Mouse (Mus musculus) kidney, postnatal 10 days (tissue): ENCODE data around the gene Ankrd11.
A peak's percentile ranks its signal among the peaks of the same experiment; 100 is the strongest.

Experiments used
- DNase-seq: peaks from one replicate; pipeline ENCODE4 v3.0.0; 2021; ENCODE audit warnings: mixed read lengths

Gene Ankrd11

GRCm38 (mm10) chr8:123004033-123004922 lies 37.8 kb downstream of the Ankrd11 start:
- DNase-seq: no peak

DNA sequence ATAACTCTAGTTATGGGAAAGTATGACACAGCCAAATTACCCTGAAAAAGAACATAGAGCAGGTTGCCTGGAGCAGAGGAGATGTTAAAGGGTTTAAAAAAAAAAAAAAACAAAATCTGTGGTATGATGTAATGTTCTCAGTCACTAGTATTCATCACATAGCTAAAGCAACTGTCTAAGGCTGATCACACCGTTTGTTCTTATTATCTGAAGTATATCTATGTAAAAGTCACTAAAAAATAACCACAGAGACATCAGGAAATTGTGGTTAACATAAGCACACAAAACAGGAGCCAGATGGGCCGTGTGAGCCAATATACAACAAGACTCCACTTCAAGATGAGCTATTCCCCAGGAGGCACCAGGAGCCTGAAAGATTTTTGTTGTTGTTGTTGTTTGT lies 41.8 kb downstream of the Ankrd11 start:
- DNase-seq: no peak

- DNase-seq: no peak
Measured at GRCm38 (mm10) chr8:122997963-122998362, 44.1 kb downstream of the Ankrd11 start.

DNA sequence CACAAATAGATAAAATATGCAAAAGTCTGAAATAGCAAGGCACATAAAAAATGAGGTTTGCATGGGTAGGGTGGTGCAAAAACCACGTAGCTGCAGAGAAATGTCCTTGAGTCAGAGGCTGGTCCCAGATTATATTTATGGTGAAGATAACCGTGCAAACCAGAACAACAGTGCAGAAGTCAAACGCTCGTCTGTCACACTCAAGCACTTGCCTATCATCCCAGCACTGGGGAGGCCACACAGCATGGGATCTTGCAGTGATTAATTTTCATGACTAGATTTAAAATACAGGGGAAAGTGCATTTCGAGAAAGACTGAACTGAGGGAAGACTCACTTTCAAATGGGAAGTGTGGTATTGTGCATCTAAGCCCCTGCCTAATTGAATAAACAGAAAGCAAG lies 48.3 kb downstream of the Ankrd11 start:
- no peak for DNase-seq

DNA sequence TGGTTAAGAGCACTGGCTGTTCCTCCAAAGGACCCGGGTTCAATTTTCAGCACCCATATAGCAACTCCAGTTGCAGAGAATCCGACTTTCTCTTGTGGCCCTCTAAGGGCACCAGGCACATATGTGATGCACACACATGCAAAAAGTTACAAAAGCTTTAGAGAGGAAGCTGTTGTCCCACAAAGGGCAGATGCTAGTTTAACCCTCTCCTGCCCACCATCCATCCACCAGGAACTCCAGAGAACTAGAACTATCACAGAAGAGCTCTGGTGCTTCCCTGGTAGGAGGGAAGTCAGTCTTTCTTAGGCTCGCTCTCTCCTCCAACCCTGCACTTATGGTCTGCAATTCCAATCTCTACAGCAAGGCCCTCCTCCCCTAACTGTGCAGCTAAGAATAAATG lies 49.0 kb downstream of the Ankrd11 start:
- no peak for DNase-seq

DNA sequence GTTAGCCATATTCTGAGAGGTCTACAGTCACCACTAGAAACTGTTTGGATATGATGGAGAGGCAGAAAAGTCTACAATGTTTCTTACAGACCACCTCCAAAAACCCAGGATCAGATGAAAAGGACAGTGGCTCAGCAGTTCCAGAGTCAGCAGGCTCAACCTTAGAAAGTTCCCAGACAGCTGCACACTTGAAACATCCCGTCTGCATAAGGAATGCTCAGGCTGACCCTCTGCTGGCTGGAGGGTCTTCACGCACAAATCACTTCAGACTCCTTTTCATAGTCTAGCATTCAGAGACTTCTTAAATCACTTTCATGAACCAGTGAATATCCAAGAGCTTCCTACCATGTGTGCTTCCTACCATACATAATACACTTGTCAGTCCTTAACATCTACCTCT lies 49.8 kb downstream of the Ankrd11 start:
- no peak for DNase-seq

- no peak for DNase-seq
Measured at GRCm38 (mm10) chr8:122991368-122991767, 50.7 kb downstream of the Ankrd11 start.

- DNase-seq: no peak
Measured at GRCm38 (mm10) chr8:122989976-122990375, 52.1 kb downstream of the Ankrd11 start.

GRCm38 (mm10) chr8:122988955-122989354 lies 53.1 kb downstream of the Ankrd11 start:
- DNase-seq: no peak

DNA sequence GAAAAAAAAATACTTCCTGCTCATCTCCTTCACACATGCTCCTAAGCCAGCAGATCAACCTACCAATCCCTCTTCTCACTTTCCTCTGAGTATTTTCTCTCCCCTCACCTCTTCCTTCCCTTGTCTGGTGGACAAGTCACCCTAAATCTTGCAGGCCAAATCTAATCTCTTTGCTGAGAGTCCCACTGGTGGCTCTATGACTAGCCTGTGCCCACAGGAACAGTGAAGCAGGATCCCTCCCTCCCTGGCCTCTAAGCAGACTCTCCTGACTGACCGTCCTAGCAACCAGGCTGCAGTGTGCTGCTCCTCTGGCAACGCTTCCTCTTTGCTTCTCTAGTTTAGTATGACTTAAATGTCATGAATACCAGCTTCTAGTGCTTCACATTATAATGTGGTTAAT lies 54.8 kb downstream of the Ankrd11 start:
- DNase-seq: no peak

DNA sequence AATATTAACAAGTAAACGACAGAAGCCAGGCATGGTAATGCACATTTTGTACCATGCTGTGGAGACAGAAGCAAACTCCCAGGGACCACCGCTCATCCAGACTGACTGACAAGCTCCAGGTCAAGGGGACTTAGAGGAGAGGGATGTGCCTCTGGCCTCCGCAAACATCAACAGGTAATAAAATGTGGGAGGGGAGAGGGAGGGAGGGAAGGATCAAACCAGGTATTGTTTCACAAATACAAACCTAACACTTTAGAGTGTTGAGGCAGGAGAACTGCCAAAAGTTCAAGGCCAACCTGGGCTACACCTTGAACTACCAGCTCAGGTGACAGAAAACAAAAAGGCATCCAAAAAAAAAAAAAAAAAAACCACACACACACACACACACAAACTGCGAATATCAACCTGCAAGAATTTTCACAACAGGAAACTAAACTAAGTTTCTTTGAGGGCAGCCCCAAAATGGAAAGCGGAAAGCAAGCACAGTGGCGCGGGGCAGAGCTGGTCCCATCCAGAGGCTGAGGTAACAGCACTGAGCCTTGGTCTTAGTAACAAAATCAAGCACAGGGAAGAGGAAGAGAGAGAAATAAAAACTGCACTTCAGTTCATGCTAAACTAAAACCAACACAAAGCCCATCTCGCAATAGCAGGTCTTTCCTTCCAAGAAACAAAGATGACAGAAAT lies 55.4 kb downstream of the Ankrd11 start:
- no peak for DNase-seq

DNA sequence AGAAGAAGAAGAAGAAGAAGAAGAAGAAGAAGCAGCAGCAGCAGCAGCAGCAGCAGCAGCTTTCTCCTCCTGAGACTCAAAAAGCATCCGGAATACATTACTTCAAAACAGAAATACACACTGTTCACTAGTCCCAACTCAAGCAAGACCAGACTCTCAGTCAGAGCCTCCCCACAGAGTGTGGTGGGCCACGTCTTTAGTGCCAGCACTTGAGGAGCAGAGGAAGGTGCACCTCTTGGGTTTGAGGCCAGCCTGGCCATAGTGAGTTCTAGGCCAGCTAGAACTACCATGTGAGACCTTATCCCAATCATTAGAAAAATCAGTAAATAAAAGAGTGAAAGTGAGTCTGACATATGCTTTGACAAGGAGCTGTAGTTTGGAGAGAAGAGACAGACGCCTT lies 57.9 kb downstream of the Ankrd11 start:
- DNase-seq: no peak

- peak; percentile 52 for DNase-seq
Measured at GRCm38 (mm10) chr8:122983178-122983942, 58.7 kb downstream of the Ankrd11 start.

DNA sequence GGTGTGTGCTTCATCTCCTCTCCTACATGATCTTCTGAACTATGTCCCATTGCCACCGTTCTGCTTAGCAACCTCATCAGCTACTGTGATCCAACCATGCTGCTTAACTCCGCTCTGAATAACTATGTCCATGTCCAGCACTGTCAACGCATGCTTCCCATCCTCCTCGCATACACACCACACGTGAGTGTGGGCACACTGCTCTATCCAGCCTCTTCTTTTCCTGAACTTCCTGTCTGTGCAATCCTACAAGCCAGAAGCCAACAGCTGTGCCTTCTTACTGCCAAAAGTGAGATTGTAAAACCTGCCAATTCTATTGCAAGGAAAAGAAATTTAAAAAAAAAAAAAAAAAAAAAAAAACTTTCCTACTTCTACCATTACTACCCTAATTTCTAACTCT lies 60.4 kb downstream of the Ankrd11 start:
- DNase-seq: no peak

- DNase-seq: no peak
Measured at GRCm38 (mm10) chr8:122979865-122980509, 62.1 kb downstream of the Ankrd11 start.

DNA sequence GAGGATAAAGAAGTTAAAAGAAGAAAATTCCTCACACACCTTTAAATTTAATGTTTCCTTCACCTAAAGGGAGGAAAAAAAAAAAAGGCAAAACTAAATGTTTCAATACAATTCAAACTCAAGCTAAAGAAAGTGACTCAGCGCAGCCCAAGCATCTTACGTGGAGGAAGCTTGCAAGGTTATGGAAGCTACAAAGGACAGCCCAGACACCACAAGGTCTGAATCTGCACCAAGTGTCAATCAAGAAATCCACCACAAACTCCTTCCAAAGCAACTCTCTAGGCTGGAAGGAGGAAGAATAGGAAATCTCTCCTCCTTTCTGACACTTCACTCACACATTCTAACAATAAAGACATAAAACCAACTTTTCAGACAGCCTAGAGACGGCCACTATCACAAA lies 62.7 kb downstream of the Ankrd11 start:
- no peak for DNase-seq

DNA sequence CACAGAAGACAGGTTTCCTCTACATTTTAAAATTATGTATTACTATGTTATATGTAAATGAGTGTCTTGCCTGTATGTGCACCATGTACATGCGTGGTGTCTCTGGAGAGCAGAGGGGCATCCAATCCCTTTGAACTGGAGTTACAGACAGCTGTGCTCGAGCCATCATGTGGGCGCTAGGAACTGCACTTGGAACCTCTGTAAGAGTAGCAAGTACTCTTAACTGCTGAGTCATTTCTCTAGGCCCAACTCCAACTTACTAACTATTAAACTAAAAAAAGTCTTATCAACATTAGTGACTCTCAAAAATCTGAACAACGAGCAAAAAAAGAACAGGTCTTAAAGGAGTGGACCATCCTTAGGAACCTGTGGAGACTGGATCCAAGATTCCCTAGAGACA lies 66.0 kb downstream of the Ankrd11 start:
- DNase-seq: no peak

DNA sequence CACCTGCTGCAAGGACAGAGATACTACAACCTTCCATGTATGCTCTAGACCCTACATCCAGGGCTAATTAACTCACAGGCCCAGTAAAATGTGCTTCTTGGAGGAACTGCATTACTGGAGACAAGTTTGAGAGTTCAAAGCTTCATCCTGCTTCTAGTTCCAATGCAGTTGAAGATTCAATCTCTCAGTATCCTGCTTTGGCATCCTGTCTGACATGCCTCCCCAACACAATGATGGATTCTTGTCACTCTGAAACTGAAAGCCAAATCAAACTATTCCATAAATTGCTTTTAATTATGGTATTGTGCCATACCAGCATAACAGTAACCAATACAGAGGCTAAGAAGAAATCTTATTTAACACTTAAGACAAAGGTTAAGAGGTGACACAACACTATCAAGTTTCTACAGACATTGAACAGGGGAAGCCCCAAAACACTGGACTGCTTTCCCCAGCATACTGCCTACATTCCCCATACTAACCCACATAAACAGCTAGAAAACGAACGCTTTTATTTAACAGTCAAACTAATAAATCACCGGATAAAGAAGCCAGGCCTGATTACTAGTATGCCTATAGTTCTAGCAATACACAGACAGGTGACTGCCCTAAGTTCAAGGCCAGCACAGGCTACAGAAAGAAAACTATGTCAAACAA lies 72.0 kb downstream of the Ankrd11 start:
- no peak for DNase-seq

DNA sequence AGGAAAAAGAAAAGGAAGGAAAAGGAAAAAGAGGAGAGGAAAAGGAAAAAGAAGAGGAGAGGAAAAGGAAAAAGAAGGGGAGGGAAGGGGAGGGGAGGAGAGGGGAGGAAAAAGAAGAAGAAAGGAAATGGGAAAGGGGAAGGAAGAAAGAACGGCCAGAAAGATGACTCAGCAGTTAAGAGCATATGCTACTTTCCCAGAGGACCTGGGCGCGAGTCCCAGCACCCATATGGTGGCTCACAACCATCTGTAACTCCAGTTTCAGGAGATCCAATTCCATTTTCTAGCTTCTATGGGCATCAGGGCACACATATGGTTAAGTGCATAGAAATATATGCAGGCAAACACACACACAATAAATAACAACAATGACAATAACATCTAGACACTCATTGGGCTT lies 73.9 kb downstream of the Ankrd11 start:
- no peak for DNase-seq

DNA sequence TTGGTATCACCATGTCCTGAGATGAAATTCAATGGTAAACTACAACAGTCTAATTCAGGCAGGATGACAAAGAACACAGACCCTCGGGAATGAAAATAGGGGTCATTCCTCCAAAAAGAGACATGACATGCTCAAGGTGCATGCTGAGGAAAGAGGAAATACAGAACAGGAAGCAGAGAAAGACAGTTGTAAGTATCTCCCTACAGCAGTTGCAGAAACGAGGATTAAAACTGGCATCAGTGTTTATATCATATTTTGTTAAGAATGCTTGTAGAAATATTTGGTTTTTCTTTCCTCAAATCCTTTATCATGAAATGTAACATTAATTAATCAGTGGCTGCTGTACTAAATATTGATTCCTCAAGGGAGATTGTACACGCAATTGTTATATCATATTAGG lies 75.4 kb downstream of the Ankrd11 start:
- DNase-seq: no peak

DNA sequence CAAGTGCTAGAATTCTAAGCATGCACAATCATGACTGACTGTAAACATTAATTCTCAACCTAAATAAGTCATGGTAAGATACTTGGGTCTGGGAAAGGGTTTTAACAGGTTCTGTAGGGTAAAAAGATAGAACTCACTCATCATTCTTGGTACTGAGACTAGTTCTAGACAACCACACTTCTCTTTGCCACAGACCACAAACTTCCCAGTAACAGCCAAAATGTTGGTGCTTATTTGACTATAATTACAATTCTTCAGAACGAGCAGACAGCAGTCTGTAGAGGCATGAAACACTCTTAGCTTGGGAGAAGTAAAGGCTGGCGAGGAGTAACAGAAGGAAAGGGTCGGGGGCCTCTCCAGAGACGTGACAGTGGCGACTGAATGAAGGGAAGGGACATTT lies 80.0 kb downstream of the Ankrd11 start:
- no peak for DNase-seq

- peak; percentile 54 for DNase-seq
Measured at GRCm38 (mm10) chr8:122961458-122961857, 80.6 kb downstream of the Ankrd11 start.

GRCm38 (mm10) chr8:122960932-122961331 lies 81.1 kb downstream of the Ankrd11 start:
- DNase-seq: no peak
